26 mouse cellular contexts compared by ENCODE assay signal in genomic region chr11:61720636-61721035, GRCm38 (mm10). TPM values are rescaled to one million over a fixed set of nuclear protein-coding genes. Genes with fewer than 3 reads are reported as not detected.
DNase-seq lines count a peak whose midpoint lies in the region; ATAC-seq and TF ChIP-seq lines count a peak whose summit lies in the region.
"Had no signal": no experiment of that assay in that cellular context is flagged by ENCODE, and none has a peak within 500 bp of the region (broad histone marks: within the 10 kb centered on the region; RNA-seq: fewer than 3 reads in every experiment).

TSS of gene Slc5a10 (minus strand) at chr11:61720826.

- H3K4me3 ChIP-seq in stomach, embryonic 16.5 days (replicated peaks; ENCODE audit: low read length), result no peak within 1 kb of the TSS
- H3K4me3 ChIP-seq in stomach, postnatal 0 days (ENCODE audit: low read depth, low read length), result no peak within 1 kb of the TSS
- H3K4me3 ChIP-seq in kidney, embryonic 15.5 days (replicated peaks), result no peak within 1 kb of the TSS
- no peak within 1 kb of the TSS for H3K4me3 ChIP-seq in midbrain, embryonic 13.5 days (replicated peaks)
- H3K4me3 ChIP-seq: embryonic facial prominence, embryonic 12.5 days; forebrain, embryonic 12.5 days; heart, adult 2 months; heart, embryonic 15.5 days; hindbrain, embryonic 13.5 days had no signal

- H3K4me2 ChIP-seq in stomach, embryonic 16.5 days (ENCODE audit: low read depth, low read length), result no peak within 1 kb of the TSS
- H3K4me2 ChIP-seq in stomach, postnatal 0 days (replicated peaks; ENCODE audit: low read depth), result no peak within 1 kb of the TSS
- no peak within 1 kb of the TSS for H3K4me2 ChIP-seq in kidney, embryonic 15.5 days
- H3K4me2 ChIP-seq in midbrain, embryonic 13.5 days (replicated peaks), result no peak within 1 kb of the TSS
- H3K4me2 ChIP-seq: embryonic facial prominence, embryonic 12.5 days; forebrain, embryonic 12.5 days; heart, embryonic 11.5 days; heart, embryonic 15.5 days; hindbrain, embryonic 13.5 days had no signal

- WGBS in stomach, embryonic 16.5 days, result 73% methylated on average over 3 of the region's 3 CpGs
- WGBS in stomach, postnatal 0 days, result 70% methylated on average over 3 of the region's 3 CpGs
- WGBS in kidney, embryonic 15.5 days, result 64% methylated on average over 3 of the region's 3 CpGs
- 90% methylated on average over 3 of the region's 3 CpGs for WGBS in midbrain, embryonic 13.5 days

- TF ChIP-seq CTCF in stomach, postnatal 0 days (IDR thresholded peaks at IDR 0.05; ENCODE audit: low read depth), result no peak

- no peak for ATAC-seq in stomach, embryonic 16.5 days (ENCODE audit: insufficient read depth, low FRiP score)
- ATAC-seq in stomach, postnatal 0 days (ENCODE audit: low FRiP score, low TSS enrichment), result no peak
- no peak for ATAC-seq in kidney, embryonic 15.5 days (replicated peaks; ENCODE audit: low FRiP score)
- ATAC-seq in midbrain, embryonic 13.5 days, result no peak
- ATAC-seq: activated CD4-positive, CD25-positive, alpha-beta regulatory T cell, adult 4 months; forebrain, embryonic 16.5 days; Patski had no signal

- H3K27me3 ChIP-seq in stomach, embryonic 16.5 days (ENCODE audit: control insufficient read depth, insufficient read depth, low read length), result no peaks in the 10 kb centered on the region
- no peaks in the 10 kb centered on the region for H3K27me3 ChIP-seq in stomach, postnatal 0 days (ENCODE audit: control insufficient read depth, insufficient read depth, low read length)
- no peaks in the 10 kb centered on the region for H3K27me3 ChIP-seq in kidney, embryonic 15.5 days
- H3K27me3 ChIP-seq in midbrain, embryonic 13.5 days, result no peaks in the 10 kb centered on the region
- H3K27me3 ChIP-seq: CH12.LX; embryonic facial prominence, embryonic 12.5 days; forebrain, embryonic 12.5 days; hindbrain, embryonic 13.5 days; Patski had no signal

- no peak for DNase-seq in stomach, postnatal 0 days (ENCODE audit: low spot score)
- peak; percentile 61 for DNase-seq in kidney, postnatal 14 days
- DNase-seq in left cerebral cortex, postnatal 10 days (ENCODE audit: extremely low spot score in 1 of 2, low spot score in 2 of 2), result no peak
- DNase-seq in layer of hippocampus, adult 9-10 months (ENCODE audit: low spot score), result no peak
- DNase-seq: adrenal gland, postnatal 14 days; cerebellum, adult 11-12 months; cerebellum, adult 9-10 months; cerebellum, postnatal 25 days; gastrocnemius, postnatal 36 days; heart, adult 2 months; heart, postnatal 14 days had no signal

- H3K4me1 ChIP-seq in stomach, embryonic 16.5 days (ENCODE audit: control insufficient read depth, insufficient read depth, low read length), result no peaks in the 10 kb centered on the region
- H3K4me1 ChIP-seq in stomach, postnatal 0 days (replicated peaks; ENCODE audit: control insufficient read depth, insufficient read depth), result no peaks in the 10 kb centered on the region
- H3K4me1 ChIP-seq in kidney, embryonic 15.5 days, result peaks cover 8% of the 10 kb centered on the region; the same call in 1 of the 2 replicates
- no peaks in the 10 kb centered on the region for H3K4me1 ChIP-seq in midbrain, embryonic 13.5 days (replicated peaks)
- H3K4me1 ChIP-seq: embryonic facial prominence, embryonic 12.5 days; forebrain, embryonic 12.5 days; heart, embryonic 15.5 days had no signal

- no peak within 1 kb of the TSS for H3K27ac ChIP-seq in stomach, embryonic 16.5 days (ENCODE audit: low read length)
- no peak within 1 kb of the TSS for H3K27ac ChIP-seq in stomach, postnatal 0 days (replicated peaks)
- H3K27ac ChIP-seq in kidney, embryonic 15.5 days, result 0 out of 2 replicates have a peak within 1 kb of the TSS, but pooled peaks have one; percentile 45
- no peak within 1 kb of the TSS for H3K27ac ChIP-seq in midbrain, embryonic 13.5 days
- H3K27ac ChIP-seq: embryonic facial prominence, embryonic 12.5 days; forebrain, embryonic 12.5 days; heart, adult 2 months; heart, embryonic 15.5 days; hindbrain, embryonic 13.5 days had no signal

- intact Hi-C loops in left cerebral cortex, postnatal 10 days (cut with DNase I), result no loop called here

- H3K9me3 ChIP-seq in stomach, embryonic 16.5 days (replicated peaks; ENCODE audit: control insufficient read depth, low read length), result no peaks in the 10 kb centered on the region
- no peaks in the 10 kb centered on the region for H3K9me3 ChIP-seq in stomach, postnatal 0 days (ENCODE audit: control insufficient read depth, low read length)
- H3K9me3 ChIP-seq in kidney, embryonic 15.5 days (replicated peaks), result no peaks in the 10 kb centered on the region
- no peaks in the 10 kb centered on the region for H3K9me3 ChIP-seq in midbrain, embryonic 13.5 days
- H3K9me3 ChIP-seq: embryonic facial prominence, embryonic 12.5 days; forebrain, embryonic 12.5 days; heart, embryonic 15.5 days; hindbrain, embryonic 13.5 days had no signal

- H3K36me3 ChIP-seq in stomach, embryonic 16.5 days (ENCODE audit: control insufficient read depth, insufficient read depth, low read length), result no peaks in the 10 kb centered on the region
- H3K36me3 ChIP-seq in stomach, postnatal 0 days (ENCODE audit: control insufficient read depth, insufficient read depth, low read length), result no peaks in the 10 kb centered on the region
- no peaks in the 10 kb centered on the region for H3K36me3 ChIP-seq in kidney, embryonic 15.5 days
- H3K36me3 ChIP-seq in midbrain, embryonic 13.5 days, result no peaks in the 10 kb centered on the region
- H3K36me3 ChIP-seq: embryonic facial prominence, embryonic 12.5 days; forebrain, embryonic 12.5 days; heart, embryonic 15.5 days; hindbrain, embryonic 13.5 days had no signal

- TF ChIP-seq EP300 in stomach, postnatal 0 days (optimal IDR thresholded peaks at IDR 0.05), result no peak

- 0 out of 2 replicates have a peak within 1 kb of the TSS, but pooled peaks have one; percentile 18 for H3K9ac ChIP-seq in stomach, embryonic 16.5 days (ENCODE audit: low read length)
- no peak within 1 kb of the TSS for H3K9ac ChIP-seq in stomach, postnatal 0 days (ENCODE audit: low read length)
- no peak within 1 kb of the TSS for H3K9ac ChIP-seq in kidney, embryonic 15.5 days
- H3K9ac ChIP-seq in midbrain, embryonic 13.5 days (replicated peaks), result no peak within 1 kb of the TSS
- H3K9ac ChIP-seq: embryonic facial prominence, embryonic 12.5 days; forebrain, embryonic 12.5 days; heart, embryonic 15.5 days; hindbrain, embryonic 13.5 days had no signal

RNA-seq across cellular contexts. Expression of gene Slc5a10, which starts in this region (rescaled TPM):
- not detected in 2 replicates for polyA plus RNA-seq in stomach, embryonic 16.5 days (2015; fragmentation: Nextera tagmentation; extraction: Ambion mirVana)
- polyA plus RNA-seq in stomach, postnatal 0 days (2015; fragmentation: Nextera tagmentation; extraction: Ambion mirVana), result 0.07 TPM in 1 of 2 replicates, not detected in the other
- 0.45 TPM in 2 replicates for polyA plus RNA-seq in kidney, embryonic 15.5 days (2015; fragmentation: Nextera tagmentation; extraction: Ambion mirVana)
- total RNA-seq in left cerebral cortex, postnatal 10 days (2021), result not detected
- polyA plus RNA-seq in midbrain, embryonic 13.5 days (2015; fragmentation: Nextera tagmentation; extraction: Ambion mirVana), result 0.08 TPM in 1 of 2 replicates, not detected in the other
- total RNA-seq: adrenal gland, adult 18-20 months; adrenal gland, postnatal 14 days; gastrocnemius, adult 18-20 months; gastrocnemius, postnatal 36 days; heart, adult 2 months; heart, postnatal 14 days; hematopoietic stem cell, adult 5-6 weeks had no signal
- polyA plus RNA-seq: activated CD4-positive, CD25-positive, alpha-beta regulatory T cell, adult 4 months; forebrain, embryonic 12.5 days; forebrain, embryonic 16.5 days; heart, adult 2 months; heart, embryonic 11.5 days; heart, embryonic 15.5 days; hindbrain, embryonic 13.5 days; Patski had no signal
